Mouse (Mus musculus): ENCODE data around the gene Dis3l2.

The Dis3l2 gene

DNA sequence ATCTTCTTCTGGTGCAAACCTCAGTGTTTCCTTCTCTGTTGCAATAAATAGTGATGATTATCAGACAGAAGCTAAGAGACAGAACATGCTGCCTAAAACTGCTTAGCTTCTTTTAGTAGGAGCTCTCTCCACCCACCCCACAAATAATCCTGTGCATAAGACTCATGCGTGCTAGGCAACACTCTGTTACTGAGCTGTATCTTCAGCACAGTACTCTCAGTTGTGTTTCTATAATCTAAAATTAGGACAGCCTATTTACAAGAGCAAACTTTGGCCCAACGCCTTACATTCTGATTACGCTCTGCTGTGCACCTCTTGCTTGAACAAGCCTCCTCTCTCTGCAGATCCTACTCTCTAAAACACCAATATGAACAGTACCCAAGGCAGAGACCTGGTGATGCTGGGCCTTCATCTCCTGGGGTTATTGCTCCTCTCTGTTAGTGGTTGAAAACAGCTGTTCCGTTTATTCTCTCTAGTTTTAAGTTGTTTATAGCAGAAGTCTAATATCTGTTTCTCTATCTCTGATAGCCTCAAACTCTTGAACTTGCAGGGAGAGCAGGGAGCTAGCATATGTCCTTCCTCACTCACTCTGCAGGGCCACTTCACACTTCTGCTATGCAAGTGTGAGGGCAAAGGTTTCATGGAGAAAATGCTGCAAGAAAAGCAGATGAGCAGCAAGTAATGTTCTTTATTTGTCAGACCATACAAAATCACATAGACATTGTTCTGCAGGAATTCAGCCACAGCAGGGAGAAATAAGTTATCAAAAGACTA lies 228.2 kb downstream of the Dis3l2 start:
- no peak for DNase-seq

DNA sequence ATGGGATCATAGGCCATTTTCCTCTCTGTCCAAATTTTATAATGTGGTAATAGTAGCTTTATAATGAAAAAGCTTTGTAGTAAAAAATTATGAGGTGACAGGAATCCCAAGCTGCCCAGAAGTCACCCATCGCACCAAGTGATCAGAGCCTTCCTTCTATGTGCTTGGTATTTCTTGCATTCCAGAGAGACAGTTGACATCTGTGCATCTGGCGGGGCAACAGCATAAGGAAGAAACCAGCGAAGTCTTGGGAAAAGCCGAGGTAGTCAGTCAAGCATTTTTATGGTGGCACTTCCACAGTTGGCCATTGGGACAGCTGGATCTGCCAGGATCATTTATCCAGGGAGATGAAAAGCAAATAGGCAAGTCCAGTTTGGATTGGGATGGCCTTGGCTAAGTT lies 229.2 kb downstream of the Dis3l2 start:
- DNase-seq, result no peak

DNA sequence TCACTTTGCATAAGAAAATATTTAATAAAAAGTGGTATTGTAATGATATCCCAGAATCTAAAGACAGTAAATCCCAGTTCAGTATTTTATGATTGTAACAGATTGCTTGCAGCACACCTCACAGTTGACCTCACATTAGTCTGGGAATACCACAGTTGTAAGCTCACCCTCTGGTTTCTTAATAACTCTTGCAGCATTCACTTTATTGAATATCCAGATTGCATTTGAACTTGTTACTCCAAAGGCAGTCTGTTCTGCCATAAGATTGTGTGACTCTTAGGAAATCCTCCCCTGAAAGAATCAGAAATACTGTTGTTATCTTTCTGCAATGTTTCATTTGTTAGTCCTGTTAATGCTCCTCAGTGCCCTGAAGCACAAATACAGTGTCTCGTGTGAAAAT lies 230.0 kb downstream of the Dis3l2 start:
- DNase-seq, result no peak

GRCm38 (mm10) chr1:86951501-86952205 lies 248.0 kb downstream of the Dis3l2 start:
- DNase-seq, result no peak

- no peak for DNase-seq
Measured at GRCm38 (mm10) chr1:86955801-86956200, 252.2 kb downstream of the Dis3l2 start.

DNA sequence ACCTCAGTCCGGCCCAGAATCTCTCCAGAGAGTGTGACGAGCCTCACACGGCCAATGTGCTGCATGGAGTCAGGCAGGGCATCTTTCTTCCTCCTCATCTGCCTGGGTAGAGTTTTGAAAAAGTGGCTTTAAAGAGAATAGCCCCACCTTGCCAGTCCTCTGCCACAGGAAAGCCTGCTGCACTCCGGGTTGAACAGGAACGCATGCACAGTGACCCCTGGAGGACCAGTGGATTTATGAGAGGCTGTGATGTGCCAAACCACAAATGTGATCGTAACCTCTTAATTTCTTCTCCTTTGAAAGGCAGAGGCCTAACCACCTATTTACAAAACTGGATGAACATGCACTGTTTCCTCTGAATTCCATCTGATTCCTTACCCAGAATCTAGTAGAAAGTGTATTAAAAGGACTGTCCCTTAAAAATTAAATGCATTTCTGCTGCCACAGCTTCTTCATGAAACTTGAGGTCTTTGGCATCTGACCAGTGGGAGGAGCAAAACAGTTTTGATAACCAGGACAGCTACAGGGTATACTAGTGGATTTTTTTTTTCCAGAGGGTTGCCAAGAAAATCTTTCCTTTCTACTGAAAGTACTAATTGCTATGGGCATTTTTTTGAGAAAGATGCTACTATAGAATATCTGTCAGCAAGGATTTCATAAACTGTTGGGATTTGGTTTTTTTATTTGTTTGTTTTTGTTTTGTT lies 264.8 kb downstream of the Dis3l2 start:
- no peak for DNase-seq

GRCm38 (mm10) chr1:86969173-86969725 lies 265.6 kb downstream of the Dis3l2 start:
- DNase-seq, result peak; percentile 45

DNA sequence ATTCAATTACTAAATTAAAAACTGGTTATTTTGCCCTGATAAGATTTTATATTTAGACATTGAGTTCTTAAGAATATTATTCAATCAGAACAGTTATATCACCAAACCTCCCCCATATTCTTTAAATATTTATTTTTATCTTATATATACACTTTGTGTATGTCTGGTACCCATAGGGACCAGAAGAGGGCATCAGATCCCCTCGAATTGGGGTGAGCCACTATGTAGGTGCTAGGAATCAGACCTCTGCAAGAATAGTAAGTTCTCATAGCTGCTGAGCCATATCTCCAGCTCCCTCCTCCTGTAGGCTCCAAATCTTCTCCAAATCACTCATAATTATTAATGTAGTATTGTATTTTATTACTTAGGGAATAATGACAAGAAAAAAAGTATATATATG lies 269.1 kb downstream of the Dis3l2 start:
- DNase-seq, result no peak

GRCm38 (mm10) chr1:86977018-86977417 lies 273.4 kb downstream of the Dis3l2 start:
- no peak for DNase-seq

DNA sequence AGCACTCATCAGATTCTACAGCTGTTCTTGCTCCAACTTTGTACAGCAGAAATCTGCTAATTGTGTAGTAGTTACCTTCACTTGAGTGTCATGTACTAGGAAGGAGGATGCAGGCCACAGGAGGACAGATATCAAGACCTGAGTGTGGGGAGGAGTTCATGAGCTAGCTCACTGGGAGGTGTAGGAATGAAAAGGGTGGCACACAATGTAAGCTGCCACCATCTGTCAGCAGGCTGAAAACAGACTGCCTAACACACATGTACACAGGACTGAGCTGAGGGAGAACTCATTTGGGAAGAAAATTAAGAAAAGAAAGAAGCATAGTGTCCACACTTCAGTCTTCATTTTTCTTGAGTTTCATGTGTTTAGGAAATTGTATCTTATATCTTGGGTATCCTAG lies 282.8 kb downstream of the Dis3l2 start:
- DNase-seq, result no peak

DNA sequence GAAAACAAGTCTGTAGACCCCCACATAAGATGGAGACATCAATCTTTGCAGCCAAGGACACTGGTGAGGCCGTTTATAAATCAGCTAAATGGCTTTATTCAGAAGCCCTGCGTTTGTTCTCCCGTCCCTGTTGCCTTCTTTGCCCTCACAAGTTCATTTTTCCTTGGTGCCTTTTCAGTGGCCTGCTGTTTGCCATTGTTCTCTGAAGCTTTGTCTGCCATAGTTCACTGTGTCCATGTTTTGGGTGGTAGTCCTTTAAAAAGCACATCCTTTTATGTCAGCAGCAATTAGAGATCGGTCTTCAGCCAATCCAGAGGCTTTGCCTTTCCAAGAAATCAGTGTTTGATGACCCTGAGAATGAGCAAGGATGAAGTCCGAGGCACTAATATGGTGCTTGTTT lies 289.2 kb downstream of the Dis3l2 start:
- no peak for DNase-seq

DNA sequence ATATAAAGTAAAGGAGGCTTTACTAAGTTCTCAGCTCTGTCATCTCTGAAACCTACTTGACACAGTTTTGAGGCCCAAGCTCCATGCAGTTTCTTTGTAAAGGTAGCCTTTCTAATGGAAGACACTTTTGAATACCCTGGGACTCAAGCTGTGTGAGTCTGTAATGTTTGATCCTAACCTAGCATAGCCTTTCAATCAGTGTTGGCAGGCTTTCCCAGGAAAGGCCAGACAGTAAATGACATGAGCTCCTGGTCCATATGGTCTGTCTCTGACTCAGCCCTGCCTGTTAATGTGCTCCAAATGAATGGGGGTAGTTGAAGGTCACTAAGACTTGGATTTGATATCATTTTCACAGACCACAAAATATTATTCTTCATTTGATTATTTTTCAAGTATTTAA lies 290.4 kb downstream of the Dis3l2 start:
- DNase-seq, result no peak

DNA sequence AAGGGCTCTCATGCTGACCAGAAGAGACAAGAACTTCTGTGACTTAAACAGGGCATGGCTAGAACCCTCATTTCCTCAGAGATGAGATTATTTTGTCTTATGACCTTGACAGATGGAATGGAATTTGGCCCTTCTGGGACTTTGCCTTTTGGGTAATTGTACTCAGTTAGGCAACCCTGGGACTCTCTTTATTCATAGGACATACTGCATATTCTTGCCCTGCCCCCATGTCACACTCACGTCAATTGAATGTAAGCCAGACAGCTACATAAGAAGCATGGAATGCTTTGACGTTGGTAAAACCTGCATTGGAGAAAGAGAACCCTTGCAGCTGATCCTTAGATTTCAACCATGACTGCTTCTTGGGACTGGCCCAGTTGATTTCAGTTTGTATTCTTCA lies 294.4 kb downstream of the Dis3l2 start:
- DNase-seq, result no peak

- no peak for DNase-seq
Measured at GRCm38 (mm10) chr1:87001365-87001764, 297.8 kb downstream of the Dis3l2 start.

DNA sequence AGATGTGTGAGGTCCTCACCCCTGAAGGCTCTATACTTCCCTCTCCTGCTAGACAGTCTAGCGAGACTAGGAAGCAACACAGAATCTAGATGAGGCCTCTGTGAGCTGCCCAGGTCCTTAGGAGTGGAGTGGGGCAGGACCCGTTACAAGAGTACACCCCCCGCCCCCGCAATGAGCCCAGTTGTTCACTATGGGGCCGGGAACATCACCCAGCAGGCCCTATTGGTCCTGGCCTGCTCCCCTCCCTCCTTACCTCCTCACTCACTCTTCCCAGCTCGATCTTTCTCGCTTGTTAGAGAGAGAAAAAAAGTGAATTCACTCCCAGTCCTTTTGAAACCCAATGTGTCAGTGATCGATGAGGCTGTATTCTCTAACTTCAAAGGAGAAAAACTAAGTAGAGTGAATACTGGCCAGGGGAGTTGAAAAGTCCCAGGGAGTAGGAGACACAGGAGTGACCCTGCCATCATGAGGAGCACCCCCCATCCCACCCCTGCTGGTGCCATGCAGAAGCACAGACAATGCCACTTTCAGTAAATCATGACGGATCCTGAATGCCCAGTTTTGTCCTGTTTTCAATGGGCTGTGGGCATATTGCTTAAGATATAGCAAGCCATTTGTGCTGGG lies 299.0 kb downstream of the Dis3l2 start:
- DNase-seq, result no peak

DNA sequence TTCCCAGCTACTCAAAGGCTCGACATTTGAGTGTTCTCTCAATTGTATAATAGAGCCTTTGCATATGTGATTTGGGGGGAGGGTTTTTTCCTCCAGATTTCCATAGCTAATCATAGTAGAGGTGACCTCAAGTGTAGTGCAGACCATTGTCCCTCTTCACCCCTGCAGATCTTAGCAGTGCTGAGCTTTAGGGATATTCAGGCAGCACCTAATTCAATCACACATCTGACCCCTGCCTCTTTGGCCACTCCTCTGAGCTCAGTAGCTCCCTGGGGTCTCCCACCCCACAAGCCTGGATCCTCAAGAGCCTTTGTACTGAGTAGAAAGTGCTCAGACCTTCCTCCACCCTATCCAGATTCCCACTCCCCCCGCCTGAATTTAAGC lies 299.6 kb downstream of the Dis3l2 start:
- DNase-seq, result no peak

DNA sequence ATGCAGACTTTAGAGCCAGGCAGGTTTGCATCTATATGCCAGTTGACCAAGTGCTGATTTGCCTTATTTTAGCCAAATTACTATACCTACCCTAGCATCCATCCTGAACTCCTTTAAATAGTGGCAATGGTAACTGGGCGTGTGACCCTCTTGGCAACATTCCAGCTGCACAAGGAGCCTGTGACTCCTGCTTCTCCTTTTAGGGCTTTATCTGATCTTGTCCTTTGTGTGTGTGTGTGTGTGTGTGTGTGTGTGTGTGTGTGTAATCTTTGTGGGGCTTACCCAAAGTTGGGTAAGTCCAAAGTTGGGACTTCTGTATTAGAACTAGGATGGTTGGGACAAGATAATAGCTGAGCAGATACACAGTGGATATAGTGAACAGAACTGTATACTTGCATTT lies 302.8 kb downstream of the Dis3l2 start:
- no peak for DNase-seq

GRCm38 (mm10) chr1:87008211-87008610 lies 304.6 kb downstream of the Dis3l2 start:
- DNase-seq, result no peak

- DNase-seq, result no peak
Measured at GRCm38 (mm10) chr1:87009156-87009555, 305.5 kb downstream of the Dis3l2 start.

DNA sequence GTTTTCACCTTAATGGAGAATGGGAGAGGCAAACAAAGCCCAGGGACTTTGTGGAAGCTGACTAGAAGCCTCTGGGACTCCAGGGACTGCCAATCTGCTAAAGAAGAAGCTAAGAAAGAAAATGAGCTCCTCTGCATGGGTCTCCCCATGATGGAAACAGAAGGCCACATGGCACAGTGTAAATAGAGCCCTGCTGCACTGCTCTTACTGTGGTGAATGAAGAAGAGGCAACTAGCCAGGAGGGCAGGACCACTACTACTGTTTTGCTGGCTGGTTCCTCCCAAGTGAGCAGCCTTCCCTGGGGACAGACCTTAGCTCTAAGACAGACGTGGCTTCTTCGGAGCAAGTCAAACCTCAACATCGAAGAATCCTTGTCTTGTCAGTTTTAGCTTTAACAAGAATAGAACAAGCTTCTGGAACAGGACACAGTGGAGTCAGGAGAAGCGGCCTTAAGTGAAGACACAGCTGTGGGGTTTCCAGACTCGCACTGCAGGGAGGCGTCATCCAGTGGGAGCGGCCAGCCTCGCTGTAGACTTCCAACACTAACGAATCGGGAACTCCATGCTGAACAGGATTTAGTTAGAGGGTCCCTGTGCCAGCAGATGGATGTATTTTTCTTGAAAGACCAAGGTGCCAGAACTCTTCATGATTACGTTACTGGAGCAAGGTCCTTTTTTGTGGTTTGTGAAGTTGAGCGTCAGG lies 307.2 kb downstream of the Dis3l2 start:
- DNase-seq, result no peak

GRCm38 (mm10) chr1:87011718-87012117 lies 308.1 kb downstream of the Dis3l2 start:
- no peak for DNase-seq

GRCm38 (mm10) chr1:87012606-87013005 lies 309.0 kb downstream of the Dis3l2 start:
- peak; percentile 89 for DNase-seq

- no peak for DNase-seq
Measured at GRCm38 (mm10) chr1:87020714-87021113, 317.1 kb downstream of the Dis3l2 start.
